Mouse (Mus musculus): ENCODE measurements at regions not wholly inside any gene's neighbourhood (a gene's known extent, or its start where the extent isn't known, plus 50 kb on each side); places are given as distances from the start of the nearest gene placed in this dataset.

DNA sequence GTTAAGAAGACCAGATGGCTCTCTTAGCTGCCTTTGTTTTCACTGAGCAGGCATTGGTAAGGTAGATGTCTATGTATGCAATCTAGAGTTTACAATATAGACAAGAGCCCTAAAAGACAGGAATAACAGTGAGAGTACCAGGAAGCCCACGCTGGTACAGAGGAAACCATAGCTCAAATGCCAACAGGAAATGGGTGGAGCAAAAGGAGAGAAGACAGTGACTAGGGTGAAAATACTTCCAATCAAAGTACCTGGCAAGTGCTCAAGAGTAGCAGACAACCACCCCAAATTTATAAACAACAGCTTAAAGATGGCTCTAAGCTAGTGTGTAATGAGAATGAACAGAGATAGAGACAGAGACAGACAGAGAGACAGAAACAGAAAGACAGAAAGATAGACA lies 151.5 kb upstream of the Negr1 start:
- TF ChIP-seq GATA1 (IDR thresholded peaks at IDR 0.05; ENCODE audit: borderline replicate concordance, low read length) = no peak
- no peak for TF ChIP-seq FLI1 (IDR thresholded peaks at IDR 0.05; ENCODE audit: low read length)
